Mouse (Mus musculus): Measurements from ENCODE around the gene Pnmt. TPM values are rescaled to one million over a fixed set of nuclear protein-coding genes. Genes with fewer than 3 reads are reported as not detected.
"Not testable (repeated sequence)": the region's sequence is repeated elsewhere in the genome, so short reads cannot be mapped to it uniquely, and the experiment has no call there.

Gene Pnmt
- polyA plus RNA-seq, 1 experiment from 2014 or later = 0.57 TPM

DNA sequence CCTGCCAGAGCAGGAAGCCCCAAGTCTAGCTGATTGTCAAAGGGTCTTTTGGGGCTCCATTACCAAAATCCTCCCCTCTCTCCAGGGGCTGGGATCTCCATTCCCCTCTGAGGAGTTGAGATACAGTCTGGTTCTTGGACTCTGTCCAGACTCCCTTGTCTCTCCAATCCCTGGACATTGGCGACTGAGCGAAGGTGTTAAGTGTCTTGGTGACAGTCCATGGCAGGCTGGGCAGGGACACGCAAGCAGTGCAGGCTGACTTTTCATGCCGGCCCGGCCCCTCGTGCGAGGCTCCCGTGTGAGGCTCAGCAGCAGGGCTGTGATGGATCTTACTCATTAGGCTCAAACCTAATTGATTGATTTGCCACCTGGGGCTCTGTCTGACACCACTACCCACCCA, 12.0 kb upstream of the Pnmt start:
- Histone ChIP-seq H3K36me3 (peaks cover 33% of the 10 kb centered on the region), H3K27ac (peak overlapping the region; percentile 86), H3K4me3 (no peak overlapping the region), H3K4me1 (replicated peaks) (peaks cover 87% of the 10 kb centered on the region), H3K9ac (0 out of 2 replicates have a peak overlapping the region, but pooled peaks have one; percentile 20), H3K9me3 (replicated peaks) (no peaks in the 10 kb centered on the region), H3K27me3 (no peaks in the 10 kb centered on the region), H3K4me2 (no peak overlapping the region)
- WGBS = 38% methylated on average over 8 of the region's 8 CpGs
- ATAC-seq (replicated peaks; ENCODE audit: insufficient number of reproducible peaks, insufficient read depth, low FRiP score, low read depth) = peak; percentile 72

DNA sequence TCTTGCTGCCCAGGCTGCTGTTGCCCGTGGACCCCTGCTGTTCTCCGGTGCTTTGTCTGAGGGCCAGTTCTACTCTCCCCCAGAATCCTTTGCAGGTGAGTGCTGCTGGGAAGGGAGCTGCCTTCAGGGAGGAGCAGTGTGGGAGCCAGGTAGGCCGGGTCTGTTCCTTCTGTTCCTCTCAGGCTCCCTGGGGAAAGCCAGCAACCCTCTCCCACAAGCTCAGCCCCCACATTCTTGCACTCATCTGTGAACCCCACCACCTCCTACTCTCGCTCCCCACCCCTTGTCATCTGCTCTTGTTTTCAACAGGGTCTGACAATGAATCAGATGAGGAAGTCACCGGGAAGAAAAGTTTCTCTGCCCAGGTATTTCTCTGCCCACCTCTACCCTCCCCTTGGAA, 9.5 kb upstream of the Pnmt start:
- peaks cover 89% of the 10 kb centered on the region for H3K4me1 ChIP-seq (replicated peaks)
- 72% methylated on average over 5 of the region's 5 CpGs for WGBS
- ATAC-seq (replicated peaks; ENCODE audit: insufficient number of reproducible peaks, insufficient read depth, low FRiP score, low read depth) = no peak
- no peaks in the 10 kb centered on the region for H3K9me3 ChIP-seq (replicated peaks)
- H3K4me3 ChIP-seq = no peak overlapping the region
- peaks cover 36% of the 10 kb centered on the region for H3K36me3 ChIP-seq
- H3K27me3 ChIP-seq = no peaks in the 10 kb centered on the region
- H3K27ac ChIP-seq = 0 out of 2 replicates have a peak overlapping the region, but pooled peaks have one; percentile 79
- H3K9ac ChIP-seq = peak overlapping the region; percentile 20; the same call in 1 of the 2 replicates
- H3K4me2 ChIP-seq = no peak overlapping the region

DNA sequence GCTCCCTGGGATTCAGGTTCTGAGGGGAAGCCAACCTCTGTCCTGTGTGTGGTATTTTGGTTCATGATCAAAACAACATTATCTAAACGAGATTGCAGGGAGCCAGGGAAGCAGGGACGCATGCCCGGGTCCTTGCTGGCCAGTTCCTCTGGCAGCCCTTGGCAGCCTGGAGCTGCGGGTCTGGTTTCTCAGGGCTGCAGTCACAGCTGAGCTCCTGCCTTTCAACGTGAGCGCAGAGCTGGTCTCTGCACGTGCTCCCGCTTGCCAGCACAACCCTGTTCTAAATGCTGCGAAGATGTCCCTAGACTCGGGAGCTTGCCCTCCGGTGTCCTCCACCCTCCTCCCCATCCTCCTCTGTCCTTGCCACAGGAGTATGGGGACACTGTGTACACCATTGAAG, 8.5 kb upstream of the Pnmt start:
- no peak; the same call in 1 of the 2 replicates for ATAC-seq (replicated peaks; ENCODE audit: insufficient number of reproducible peaks, insufficient read depth, low FRiP score, low read depth)
- 44% methylated on average over 11 of the region's 11 CpGs for WGBS
- H3K9me3 ChIP-seq (replicated peaks) = no peaks in the 10 kb centered on the region
- H3K36me3 ChIP-seq = peaks cover 36% of the 10 kb centered on the region
- no peaks in the 10 kb centered on the region for H3K27me3 ChIP-seq
- H3K9ac ChIP-seq = no peak overlapping the region
- peaks cover 82% of the 10 kb centered on the region for H3K4me1 ChIP-seq (replicated peaks)
- H3K27ac ChIP-seq = peak overlapping the region; percentile 79
- no peak overlapping the region for H3K4me2 ChIP-seq
- H3K4me3 ChIP-seq = no peak overlapping the region

GRCm38 (mm10) chr11:98379379-98379778, 6.9 kb upstream of the Pnmt start:
- WGBS = 63% methylated on average over 7 of the region's 7 CpGs
- H3K36me3 ChIP-seq = peaks cover 36% of the 10 kb centered on the region
- no peak for ATAC-seq (replicated peaks; ENCODE audit: insufficient number of reproducible peaks, insufficient read depth, low FRiP score, low read depth)

GRCm38 (mm10) chr11:98380106-98380505, 6.1 kb upstream of the Pnmt start:
- Histone ChIP-seq H3K4me1 (replicated peaks) (peaks cover 82% of the 10 kb centered on the region), H3K36me3 (peaks cover 32% of the 10 kb centered on the region), H3K4me3 (no peak overlapping the region), H3K9me3 (replicated peaks) (no peaks in the 10 kb centered on the region), H3K4me2 (no peak overlapping the region), H3K27me3 (no peaks in the 10 kb centered on the region), H3K9ac (no peak overlapping the region), H3K27ac (peak overlapping the region; percentile 72)
- ATAC-seq (replicated peaks; ENCODE audit: insufficient number of reproducible peaks, insufficient read depth, low FRiP score, low read depth) = no peak
- 67% methylated on average over 6 of the region's 6 CpGs for WGBS

More at GRCm38 (mm10) chr11:98379379-98379778, 6.9 kb upstream of the Pnmt start:
- H3K4me2 ChIP-seq = no peak overlapping the region
- peaks cover 83% of the 10 kb centered on the region for H3K4me1 ChIP-seq (replicated peaks)
- H3K9me3 ChIP-seq (replicated peaks) = no peaks in the 10 kb centered on the region
- H3K4me3 ChIP-seq = no peak overlapping the region
- no peaks in the 10 kb centered on the region for H3K27me3 ChIP-seq
- peak overlapping the region; percentile 72 for H3K27ac ChIP-seq
- no peak overlapping the region for H3K9ac ChIP-seq

- H3K36me3 ChIP-seq = peaks cover 25% of the 10 kb centered on the region
These were observed 4.6 kb upstream of the Pnmt start for GRCm38 (mm10) chr11:98381651-98382050.

GRCm38 (mm10) chr11:98382405-98382804, 3.8 kb upstream of the Pnmt start:
- Histone ChIP-seq H3K4me1 (replicated peaks) (peaks cover 78% of the 10 kb centered on the region), H3K36me3 (peaks cover 18% of the 10 kb centered on the region; the same call in 1 of the 2 replicates)
- not testable (repeated sequence) for H3K4me2 ChIP-seq; H3K27ac ChIP-seq; H3K27me3 ChIP-seq; H3K4me3 ChIP-seq; ATAC-seq (replicated peaks; ENCODE audit: insufficient number of reproducible peaks, insufficient read depth, low FRiP score, low read depth); H3K9ac ChIP-seq; H3K9me3 ChIP-seq (replicated peaks)
- 21% methylated on average over 2 of the region's 2 CpGs for WGBS

More at GRCm38 (mm10) chr11:98381651-98382050, 4.6 kb upstream of the Pnmt start:
- Histone ChIP-seq H3K4me1 (replicated peaks) (peaks cover 83% of the 10 kb centered on the region), H3K4me2 (no peak overlapping the region), H3K9ac (no peak overlapping the region), H3K9me3 (replicated peaks) (no peaks in the 10 kb centered on the region), H3K27me3 (peaks cover 4% of the 10 kb centered on the region), H3K27ac (peak overlapping the region; percentile 20), H3K4me3 (no peak overlapping the region)
- 94% methylated on average over 2 of the region's 2 CpGs for WGBS
- no peak for ATAC-seq (replicated peaks; ENCODE audit: insufficient number of reproducible peaks, insufficient read depth, low FRiP score, low read depth)

DNA sequence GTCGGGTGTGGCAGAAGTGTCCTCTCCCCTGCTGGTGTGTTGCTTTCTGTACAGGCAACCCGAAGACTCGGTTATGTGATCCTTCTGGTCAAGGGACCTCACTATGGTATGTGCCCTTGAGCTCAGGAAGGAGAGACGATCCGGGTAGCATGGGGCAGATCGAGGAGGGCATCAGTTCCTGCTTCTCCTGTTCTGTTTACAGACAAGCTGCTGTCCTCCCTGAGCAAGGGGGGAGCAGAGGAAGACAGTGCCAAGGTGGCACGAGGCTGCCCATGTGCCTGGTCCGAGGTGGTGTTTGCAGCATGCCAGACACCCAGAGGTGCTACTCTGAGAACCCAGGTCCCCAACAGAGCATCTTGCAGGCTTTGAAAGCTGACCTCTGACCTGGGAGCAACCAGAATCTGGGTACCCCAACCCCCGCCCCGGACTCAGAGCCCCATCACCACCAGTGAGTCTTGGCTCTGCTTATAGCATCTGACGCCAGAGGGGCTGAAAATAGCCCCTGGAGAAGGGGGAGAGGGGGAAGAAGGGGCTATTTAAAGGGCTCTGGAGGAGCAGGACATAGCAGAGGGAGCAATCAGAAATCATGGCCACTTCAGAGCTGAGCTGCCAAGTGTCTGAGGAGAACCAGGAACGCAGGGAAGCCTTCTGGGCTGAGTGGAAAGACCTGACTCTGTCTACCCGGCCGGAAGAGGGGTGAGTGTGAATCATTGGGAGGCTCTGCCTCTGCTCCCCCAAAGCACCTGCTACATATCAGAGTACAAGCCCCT, 2.8 kb upstream of the Pnmt start, which contains the start of gene Tcap:
Gene Tcap (plus strand): TSS at position 551 of the 770 bp plus-strand sequence.
- 32% methylated on average over 14 of the region's 14 CpGs for WGBS
- Histone ChIP-seq H3K27me3 (peaks cover 10% of the 10 kb centered on the region), H3K9ac (peak within 1 kb of the TSS; percentile 67), H3K4me2 (peak within 1 kb of the TSS; percentile 70), H3K4me1 (replicated peaks) (peaks cover 78% of the 10 kb centered on the region), H3K36me3 (peaks cover 11% of the 10 kb centered on the region; the same call in 1 of the 2 replicates), H3K27ac (peak within 1 kb of the TSS; percentile 90), H3K4me3 (peak within 1 kb of the TSS; percentile 53), H3K9me3 (replicated peaks) (no peaks in the 10 kb centered on the region)
- peak; percentile 78 for ATAC-seq (replicated peaks; ENCODE audit: insufficient number of reproducible peaks, insufficient read depth, low FRiP score, low read depth)

DNA sequence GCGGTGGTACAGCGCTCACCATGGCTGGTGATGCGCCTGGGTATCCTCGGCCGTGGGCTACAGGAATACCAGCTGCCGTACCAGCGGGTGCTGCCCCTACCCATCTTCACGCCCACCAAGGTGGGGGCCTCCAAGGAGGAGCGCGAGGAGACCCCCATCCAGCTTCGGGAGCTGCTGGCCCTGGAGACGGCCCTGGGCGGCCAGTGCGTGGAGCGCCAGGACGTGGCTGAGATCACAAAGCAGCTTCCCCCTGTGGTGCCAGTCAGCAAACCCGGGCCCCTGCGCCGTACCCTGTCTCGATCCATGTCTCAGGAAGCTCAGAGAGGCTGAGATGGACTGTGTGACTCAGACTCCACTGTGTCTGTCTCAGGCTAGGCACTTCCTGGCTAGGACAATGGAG, 2.0 kb upstream of the Pnmt start:
- Histone ChIP-seq H3K9ac (peak overlapping the region; percentile 67), H3K4me1 (replicated peaks) (peaks cover 78% of the 10 kb centered on the region), H3K27ac (peak overlapping the region; percentile 90), H3K4me3 (peak overlapping the region; percentile 53), H3K4me2 (peak overlapping the region; percentile 70), H3K27me3 (peaks cover 10% of the 10 kb centered on the region), H3K9me3 (replicated peaks) (no peaks in the 10 kb centered on the region), H3K36me3 (peaks cover 3% of the 10 kb centered on the region; the same call in 1 of the 2 replicates)
- no peak for ATAC-seq (replicated peaks; ENCODE audit: insufficient number of reproducible peaks, insufficient read depth, low FRiP score, low read depth)
- WGBS = 50% methylated on average over 20 of the region's 20 CpGs

DNA sequence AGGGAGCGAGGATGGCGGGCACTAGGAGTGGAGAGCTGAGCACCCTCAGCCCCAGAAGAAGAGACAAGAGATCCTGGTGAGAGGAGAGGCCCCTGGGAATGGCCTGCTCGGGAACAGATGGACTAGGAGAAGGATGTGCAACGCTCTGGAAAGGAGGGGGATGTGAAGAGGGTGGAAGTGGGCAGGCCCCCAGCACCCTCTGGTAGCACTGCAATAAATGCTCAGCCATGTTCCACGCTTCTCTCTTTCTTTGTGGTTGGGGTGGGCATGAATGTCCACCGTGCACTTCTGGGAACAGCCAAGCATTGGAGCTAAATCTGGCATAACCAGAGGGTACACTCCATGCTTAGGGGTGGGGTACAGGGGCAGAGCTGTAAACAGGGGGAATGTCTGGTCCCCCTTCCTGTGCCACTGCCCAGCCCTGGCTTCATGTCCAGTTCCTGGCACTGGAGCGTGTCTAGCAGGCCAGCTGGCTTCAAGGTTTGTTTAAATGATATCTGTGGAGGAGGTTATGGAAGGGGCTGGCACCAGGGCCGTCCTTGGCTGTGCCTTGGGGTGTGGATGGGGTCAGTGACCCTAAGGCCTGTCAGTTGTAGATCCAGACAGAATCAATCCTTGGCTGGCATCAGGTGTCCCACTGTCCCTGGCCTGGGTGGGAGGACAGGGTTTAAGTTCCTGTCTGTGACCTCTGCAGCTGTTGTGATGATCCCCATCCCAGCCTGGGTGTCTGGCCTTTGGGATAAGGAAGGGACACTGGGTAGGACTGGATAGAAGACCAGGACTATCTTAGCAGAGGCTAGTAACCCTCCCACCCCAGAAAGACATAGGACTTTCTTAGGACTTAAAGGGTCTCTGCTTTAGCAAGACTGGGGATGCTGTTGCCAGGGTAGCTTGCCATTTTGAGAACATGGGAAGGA, 1.3 kb upstream of the Pnmt start:
- WGBS = 54% methylated on average over 8 of the region's 8 CpGs
- ATAC-seq (replicated peaks; ENCODE audit: insufficient number of reproducible peaks, insufficient read depth, low FRiP score, low read depth) = no peak
- H3K27ac ChIP-seq = peak overlapping the region; percentile 90
- peaks cover 12% of the 10 kb centered on the region for H3K27me3 ChIP-seq
- peaks cover 77% of the 10 kb centered on the region for H3K4me1 ChIP-seq (replicated peaks)
- H3K9me3 ChIP-seq (replicated peaks) = no peaks in the 10 kb centered on the region
- H3K4me2 ChIP-seq = peak overlapping the region; percentile 70
- peak overlapping the region; percentile 53 for H3K4me3 ChIP-seq
- 0 out of 2 replicates have a peak, but pooled peaks cover 3% of the 10 kb centered on the region for H3K36me3 ChIP-seq
- H3K9ac ChIP-seq = peak overlapping the region; percentile 67

- Histone ChIP-seq H3K4me3 (no peak overlapping the region), H3K9ac (no peak overlapping the region), H3K36me3 (no peaks in the 10 kb centered on the region), H3K27ac (no peak overlapping the region), H3K4me1 (replicated peaks) (peaks cover 77% of the 10 kb centered on the region), H3K27me3 (peaks cover 18% of the 10 kb centered on the region), H3K9me3 (replicated peaks) (no peaks in the 10 kb centered on the region), H3K4me2 (peak overlapping the region; percentile 16; the same call in 1 of the 2 replicates)
- 17% methylated on average over 24 of the region's 24 CpGs for WGBS
- ATAC-seq (replicated peaks; ENCODE audit: insufficient number of reproducible peaks, insufficient read depth, low FRiP score, low read depth) = no peak
These were observed 346 bp downstream of the Pnmt start for GRCm38 (mm10) chr11:98386596-98386995.

Data from heart, embryonic 15.5 days (tissue).